Mouse (Mus musculus) olfactory bulb, adult 2 months (tissue): Measurements from ENCODE around the gene Cngb1.

ENCODE experiments used
- CTCF ChIP-seq: fragments of 200-500 bp; IDR thresholded peaks from 2 replicates; pipeline ENCODE4 v1.5.1; 2012; ENCODE audit warnings: low read depth, mild to moderate bottlenecking, low read length, moderate library complexity; ENCODE audit not compliant: insufficient read depth
- POLR2A ChIP-seq: fragments of 200-500 bp; IDR thresholded peaks from 2 replicates; pipeline ENCODE4 v1.6.1; 2012; ENCODE audit warnings: mild to moderate bottlenecking, low read depth, low read length, moderate library complexity; ENCODE audit not compliant: insufficient read depth

- TF ChIP-seq CTCF (no peak), POLR2A (no peak)
These were observed 20.4 kb upstream of the Cngb1 start for GRCm38 (mm10) chr8:95326822-95327221.
